Mouse (Mus musculus) bone marrow, adult 2 months (tissue): ENCODE data around the gene G3bp1.

Source experiments
- CTCF ChIP-seq: fragments of 200-500 bp; IDR thresholded peaks from 2 replicates; pipeline ENCODE4 v1.5.1; 2011; ENCODE audit warnings: low read length, control low read depth; ENCODE audit not compliant: control insufficient read depth, insufficient read depth
- POLR2A ChIP-seq: fragments of 200-500 bp; IDR thresholded peaks from 2 replicates; pipeline ENCODE4 v1.6.1; 2011; ENCODE audit warnings: low read depth, mild to moderate bottlenecking, control low read depth, low read length, borderline replicate concordance; ENCODE audit not compliant: control insufficient read depth

DNA sequence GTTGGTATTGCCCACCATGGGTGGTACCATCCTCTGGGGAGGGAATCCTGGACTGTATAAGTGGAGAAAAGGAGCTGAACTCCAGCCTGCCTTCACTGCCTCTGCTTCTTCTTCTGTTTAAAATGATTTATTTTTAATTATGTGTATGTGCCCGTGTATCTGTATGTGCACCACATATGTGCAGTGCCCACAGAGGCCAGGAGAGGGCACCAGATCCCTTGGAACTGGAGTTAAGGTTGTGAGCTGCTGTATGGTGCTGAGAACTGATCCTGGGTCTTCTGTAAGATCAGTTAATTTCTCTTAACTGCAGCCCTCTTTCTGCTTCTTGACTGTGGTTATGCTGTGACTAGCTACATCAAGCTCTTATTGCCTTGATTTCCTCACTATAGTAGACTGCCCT lies 76.2 kb downstream of the G3bp1 start:
- no peak for TF ChIP-seq POLR2A
- TF ChIP-seq CTCF: no peak
